Mouse (Mus musculus) urinary bladder, adult 2 months (tissue): ENCODE results near the gene Krt24. TPM values are rescaled to one million over a fixed set of nuclear protein-coding genes. Genes with fewer than 3 reads are reported as not detected.

Experiments used
- DNase-seq: peaks from one replicate; pipeline ENCODE4 v3.0.0; 2022; ENCODE audit warnings: low spot score
- polyA plus RNA-seq: library from polyadenylated mRNA; depleted of rRNA; stranded (reverse); fragments of >200 nt; gene quantifications from 2 replicates; pipeline ENCODE4 v1.2.3, GENCODE M21; 2012; rRNA removed

Gene Krt24
- polyA plus RNA-seq, result not detected in 2 replicates

DNA sequence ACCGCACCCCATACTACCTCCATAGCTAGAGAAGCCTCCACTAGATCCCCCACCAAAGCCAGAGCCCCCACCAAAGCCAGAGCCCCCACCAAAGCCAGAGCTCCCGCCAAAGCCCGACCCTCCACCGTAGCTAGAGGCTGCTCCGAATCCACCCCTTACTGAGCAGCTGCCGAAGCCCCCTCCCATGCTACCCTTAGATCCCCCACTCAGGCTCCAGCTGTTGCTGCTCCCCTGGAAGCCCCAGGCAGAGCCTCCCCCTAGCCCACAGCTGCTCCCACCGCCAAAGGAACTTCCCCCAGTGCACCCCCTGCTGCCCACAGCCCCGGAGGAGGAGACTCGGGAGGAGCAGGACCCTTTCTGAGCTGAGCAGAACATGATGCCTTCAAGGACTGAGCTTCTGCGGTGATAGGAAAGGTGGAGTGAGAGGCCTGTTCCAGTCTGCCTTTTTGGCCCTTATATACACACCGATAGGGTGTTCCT lies at the start of gene Krt24:
Krt24 (minus strand) TSS at position 430 of the 480 bp plus-strand sequence.
- no peak for DNase-seq

DNA sequence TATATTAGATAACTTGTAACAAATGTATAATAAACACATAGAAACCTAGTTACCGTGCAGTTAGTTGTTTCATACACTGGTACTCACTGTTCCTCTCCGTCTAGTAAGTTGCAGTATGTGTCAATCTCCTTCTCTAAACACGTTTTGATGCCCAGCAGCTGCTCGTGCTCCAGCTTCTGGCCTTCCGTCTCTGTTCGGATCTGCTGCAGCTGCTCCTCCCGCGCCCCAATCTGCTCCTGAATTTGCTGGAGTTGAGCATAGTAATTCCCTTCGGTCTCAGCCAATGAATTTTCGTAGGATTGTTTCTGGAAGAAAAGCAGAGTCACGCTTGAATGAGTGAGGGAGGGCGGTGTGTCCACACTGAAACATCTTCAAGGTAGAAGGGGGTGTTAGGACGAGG lies 48.4 kb upstream of the Krt24 start:
- no peak for DNase-seq

DNA sequence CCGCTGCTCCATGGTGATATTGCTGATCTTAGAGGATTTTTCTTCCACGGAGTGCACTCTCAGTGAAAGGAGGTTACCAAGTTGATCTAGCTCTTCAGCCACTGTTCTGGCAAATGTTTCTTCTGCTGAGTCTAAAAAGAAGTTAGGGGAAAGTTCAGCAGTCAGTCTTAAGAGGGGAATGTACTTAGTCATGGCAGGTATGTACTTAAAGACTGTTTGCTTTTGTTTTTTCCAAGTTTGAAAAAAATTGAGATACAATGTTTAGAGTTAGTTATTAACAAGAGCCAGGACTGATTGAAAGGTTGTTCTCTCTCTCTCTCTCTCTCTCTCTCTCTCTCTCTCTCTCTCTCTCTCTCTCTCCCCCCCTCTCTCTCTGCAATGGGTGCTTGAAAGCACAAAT lies 44.6 kb upstream of the Krt24 start:
- DNase-seq, result no peak

DNA sequence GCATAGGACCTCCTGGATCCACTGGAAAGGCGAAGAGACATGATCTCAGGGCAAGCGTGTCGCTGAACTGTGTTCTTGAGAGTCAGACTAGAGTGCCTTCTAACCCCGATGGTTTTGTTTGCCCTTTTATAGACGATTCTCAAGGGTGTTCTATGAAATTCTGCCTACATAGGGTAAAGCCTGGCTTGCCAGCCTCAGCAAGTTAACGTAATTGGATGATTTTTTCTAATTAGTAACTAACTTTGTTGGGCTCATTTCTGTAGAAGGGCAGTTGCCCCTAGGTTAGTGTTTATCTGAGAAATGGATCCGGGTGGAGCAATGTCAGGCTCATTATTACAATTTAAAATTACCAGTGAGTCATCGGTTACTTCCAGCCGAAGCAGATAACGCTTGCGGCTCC lies 37.8 kb upstream of the Krt24 start, which contains the start of gene Krt25:
Krt25 (minus strand) TSS at position 101 of the 400 bp plus-strand sequence.
- no peak for DNase-seq

DNA sequence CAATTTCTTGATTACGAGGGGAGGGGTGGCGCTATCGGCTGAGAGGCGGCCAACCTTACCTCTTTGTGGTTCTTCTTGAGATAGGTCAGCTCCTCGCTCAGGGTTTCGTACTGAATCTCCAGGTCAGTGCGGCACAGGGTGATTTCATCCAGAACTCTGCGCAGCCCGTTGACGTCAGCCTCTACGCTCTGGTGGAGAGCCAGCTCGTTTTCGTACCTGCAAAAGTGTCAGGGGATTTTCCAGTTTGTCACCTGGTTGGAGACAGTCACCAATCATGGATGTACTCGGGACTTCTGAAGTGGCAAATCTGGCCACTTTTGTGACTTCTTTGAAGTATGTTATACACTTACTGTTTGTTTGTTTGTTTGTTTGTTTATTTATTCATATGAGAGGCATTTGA lies 36.0 kb upstream of the Krt24 start:
- no peak for DNase-seq

DNA sequence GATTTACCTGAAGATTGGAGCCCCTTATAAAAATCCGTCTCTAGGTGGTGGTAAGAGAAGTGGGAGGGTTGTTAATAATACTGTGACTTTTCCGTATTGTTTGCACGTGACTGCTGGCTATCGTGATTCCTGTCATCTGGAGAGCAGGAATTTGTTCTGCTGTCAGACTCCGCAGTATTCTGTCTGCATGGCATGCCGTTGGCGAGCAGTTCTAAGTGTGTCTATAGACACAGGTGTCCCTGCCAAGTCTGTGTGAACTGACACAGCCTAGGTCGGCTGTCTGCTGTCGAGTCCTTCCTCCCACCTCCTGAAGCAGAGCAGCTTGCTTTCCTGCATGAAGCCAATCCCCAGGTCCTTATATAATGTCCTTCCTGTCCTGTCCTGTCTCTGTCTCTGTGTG lies 34.1 kb upstream of the Krt24 start:
- DNase-seq, result no peak

DNA sequence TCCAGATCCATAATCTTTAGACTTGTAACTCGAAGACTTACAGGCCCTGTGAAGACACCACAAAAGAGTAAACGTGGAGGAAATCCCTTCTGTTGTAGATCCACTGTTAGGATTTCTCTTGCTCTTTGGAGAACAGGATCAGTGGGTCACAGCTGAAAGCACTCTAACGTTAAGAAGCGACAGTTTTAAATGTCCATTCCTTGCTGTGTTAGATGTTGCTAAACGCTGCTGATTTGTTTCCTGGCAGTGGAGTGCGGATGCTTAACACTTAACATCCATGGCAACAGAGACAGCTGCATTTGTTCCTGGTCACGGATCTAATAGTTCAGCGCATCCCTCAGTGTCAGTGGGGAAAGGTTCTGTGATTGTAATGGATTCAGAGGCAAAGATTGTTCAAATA lies 31.5 kb upstream of the Krt24 start:
- DNase-seq, result no peak

DNA sequence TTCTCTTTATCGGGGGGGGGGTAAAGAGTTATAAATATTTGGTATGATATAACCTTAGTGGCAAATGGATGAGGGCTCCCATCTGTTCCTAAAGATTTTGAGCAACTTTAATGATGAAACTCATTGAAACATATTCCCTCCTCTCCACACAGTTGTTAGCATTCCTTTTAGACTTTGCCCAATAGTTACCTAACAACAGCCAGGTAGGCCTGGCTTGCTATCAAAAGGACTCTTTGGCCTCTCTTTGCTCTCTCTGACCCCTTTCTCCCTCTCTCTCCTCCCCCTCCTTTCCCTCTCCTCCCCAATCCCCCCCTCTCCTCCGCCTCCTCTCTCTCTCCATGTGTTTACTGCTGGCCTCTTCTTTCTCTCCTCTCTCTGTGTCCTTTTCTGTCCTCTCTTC lies 29.5 kb upstream of the Krt24 start:
- DNase-seq, result no peak

DNA sequence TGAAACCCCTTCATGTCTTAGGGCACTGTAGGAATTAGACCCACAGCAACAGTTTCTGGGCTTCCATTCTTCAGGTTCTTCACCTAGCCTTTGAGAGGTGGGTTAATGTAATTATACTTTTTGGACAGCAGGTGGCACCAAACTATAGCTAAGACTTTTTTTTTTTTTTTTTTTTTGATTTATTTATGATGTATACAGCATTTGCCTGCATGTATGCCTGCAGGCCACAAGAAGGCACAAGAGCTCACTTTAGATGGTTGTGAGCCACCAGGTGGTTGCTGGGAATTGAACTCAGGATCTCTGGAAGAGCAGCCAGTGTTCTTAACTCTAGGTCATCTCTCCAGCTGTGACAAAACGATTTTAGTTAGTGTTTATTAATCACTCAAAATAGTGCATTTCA lies 25.8 kb upstream of the Krt24 start:
- DNase-seq, result no peak

DNA sequence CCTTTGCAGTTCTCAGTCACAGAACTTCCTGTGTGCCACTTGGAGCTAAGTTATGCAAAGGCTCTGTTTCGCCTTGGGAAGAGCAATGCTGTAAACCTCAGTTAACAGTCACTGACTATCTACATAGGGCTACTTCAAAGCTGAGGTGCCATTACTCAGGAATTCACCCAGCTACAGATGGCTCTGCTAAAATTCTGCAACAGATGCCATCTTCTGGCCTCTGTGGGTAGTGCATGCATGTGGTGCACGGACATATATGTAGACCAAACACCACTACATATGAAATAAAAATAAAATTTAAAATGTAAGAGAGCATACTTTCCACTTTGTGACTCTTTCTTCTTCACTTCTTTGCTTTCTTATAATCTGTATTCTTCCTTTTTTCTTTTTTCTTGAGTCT lies 22.5 kb upstream of the Krt24 start:
- no peak for DNase-seq

DNA sequence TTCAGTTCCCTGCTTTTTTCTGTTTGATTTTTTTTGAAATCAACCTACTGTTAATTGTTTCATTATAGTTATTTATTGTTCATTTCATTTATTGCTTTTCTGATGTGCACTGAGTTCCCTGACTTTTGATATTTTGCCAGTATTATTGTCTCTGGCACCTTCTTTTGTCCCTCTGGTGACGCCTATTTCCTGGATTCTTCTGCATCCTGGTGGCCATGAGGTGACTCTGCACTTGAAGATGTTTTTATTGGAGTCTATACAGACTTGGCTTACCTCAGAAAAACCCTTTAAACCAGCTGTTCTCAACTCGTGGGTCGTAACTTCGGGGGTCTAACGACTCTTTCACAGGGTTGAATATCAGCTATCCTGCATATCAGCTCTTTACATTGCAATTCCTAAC lies 10.0 kb upstream of the Krt24 start:
- DNase-seq, result no peak

DNA sequence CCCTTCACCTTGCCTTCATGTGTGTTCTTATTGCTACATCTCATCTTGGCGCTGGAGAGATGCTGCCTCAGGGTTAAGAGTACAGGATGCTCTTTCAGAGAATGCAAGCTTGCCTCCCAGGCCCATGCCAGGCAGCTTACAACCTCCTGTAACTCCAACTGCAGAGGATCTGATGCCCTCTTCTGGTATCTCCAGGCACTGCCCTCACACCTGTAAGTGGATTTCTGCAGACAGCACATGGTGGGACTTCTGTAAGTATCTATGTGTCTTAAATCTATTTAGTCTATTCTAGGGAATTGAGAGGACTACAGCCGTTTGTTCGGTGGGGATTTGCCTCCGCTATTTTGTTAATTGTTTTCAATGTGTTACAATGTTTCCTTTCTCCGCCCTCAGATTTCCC lies 7.8 kb upstream of the Krt24 start:
- DNase-seq, result no peak

DNA sequence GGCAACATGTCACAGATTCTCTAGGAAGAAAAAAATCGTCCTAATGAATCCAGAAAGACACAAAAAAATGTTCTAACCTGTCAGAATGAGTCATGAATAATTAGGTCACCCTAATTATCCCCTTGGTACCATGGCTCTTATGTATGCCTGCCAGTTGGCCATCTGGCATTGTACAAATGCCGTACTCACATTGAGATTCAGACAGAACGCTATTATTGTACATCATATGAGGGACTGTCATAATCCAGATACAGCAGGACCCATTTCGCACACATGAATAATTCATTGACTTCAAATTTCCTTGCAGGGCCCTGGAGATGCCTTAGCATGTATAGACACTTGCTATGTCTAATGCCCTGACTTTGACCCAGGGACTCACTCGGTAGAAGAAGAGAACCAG lies 1.1 kb downstream of the Krt24 start:
- DNase-seq, result no peak

DNA sequence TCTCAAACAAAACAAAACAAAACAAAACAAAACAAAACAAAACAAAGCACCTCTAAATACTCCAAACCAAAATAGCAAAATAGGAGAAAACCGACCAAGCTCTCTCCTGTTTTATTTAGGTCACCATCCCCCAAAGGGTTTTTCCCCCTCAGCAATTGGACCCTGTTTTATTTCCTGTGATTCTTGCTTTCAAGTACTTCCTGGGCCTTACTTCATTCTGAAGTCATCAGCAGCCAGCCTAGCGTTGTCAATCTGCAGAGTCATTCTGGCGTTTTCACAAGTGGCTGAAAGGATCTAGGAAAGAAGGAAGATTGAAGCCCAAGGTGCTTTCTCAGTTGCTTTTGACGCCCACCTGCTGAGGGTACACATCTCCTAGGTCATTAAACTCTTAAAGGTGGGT lies 1.7 kb downstream of the Krt24 start:
- no peak for DNase-seq

DNA sequence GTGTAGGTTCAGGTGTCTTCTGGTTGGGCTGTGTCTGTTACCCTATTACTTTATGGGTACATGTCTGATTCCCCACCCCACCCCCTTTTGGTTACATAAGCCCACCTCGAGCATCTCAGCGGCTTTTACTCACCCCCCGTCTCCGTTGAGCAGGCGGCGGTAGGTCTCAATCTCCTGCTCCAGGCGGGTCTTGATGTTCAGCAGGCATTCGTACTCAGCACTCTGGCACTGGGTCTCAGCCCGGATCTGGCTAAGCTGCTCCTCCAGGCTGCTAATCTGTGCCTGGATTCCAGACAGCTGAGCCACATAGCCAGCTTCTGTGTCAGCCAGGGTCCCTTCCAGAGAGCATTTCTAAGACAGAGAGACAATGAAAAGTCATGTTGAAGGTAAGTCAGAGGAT lies 3.9 kb downstream of the Krt24 start:
- DNase-seq, result no peak

DNA sequence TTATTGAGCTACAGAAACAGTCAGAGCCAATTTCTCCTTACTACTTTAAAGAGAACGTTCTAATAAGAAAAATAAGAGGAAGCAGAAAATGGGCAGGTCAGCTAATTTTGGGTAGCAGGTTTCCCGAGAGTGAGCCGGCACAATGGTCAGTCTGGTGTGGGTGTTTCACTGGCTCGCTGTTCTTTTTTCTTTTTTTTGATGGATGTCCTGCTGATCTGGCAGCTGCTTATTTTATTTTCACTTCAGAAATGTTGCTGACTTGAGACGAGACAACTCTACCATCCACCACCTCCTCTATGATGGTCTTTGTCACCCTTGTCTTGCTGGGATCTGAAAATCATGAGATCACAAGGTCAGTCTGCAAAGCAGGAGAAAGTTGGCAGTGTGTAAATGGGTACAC lies 5.1 kb downstream of the Krt24 start:
- DNase-seq, result no peak

DNA sequence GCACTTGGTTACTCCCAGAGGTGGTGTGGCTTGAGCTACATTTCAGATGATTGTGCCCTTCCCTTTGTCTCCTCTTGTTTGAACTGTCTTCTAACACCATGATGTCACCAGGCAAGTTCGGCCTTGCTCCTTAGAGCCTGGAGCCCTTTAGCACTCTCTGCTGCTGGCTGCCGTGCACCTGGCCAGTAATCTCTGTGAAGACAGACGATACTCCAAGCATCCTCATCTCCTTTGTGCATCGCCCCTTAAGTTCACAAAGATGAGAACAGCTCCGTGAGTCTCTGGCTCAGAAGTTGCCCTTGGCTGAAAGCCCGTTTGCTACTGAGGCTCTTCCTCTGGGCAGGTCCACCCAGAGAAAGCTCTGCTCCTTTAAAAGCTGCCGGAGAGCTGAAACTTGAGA lies 8.3 kb downstream of the Krt24 start:
- DNase-seq, result no peak

DNA sequence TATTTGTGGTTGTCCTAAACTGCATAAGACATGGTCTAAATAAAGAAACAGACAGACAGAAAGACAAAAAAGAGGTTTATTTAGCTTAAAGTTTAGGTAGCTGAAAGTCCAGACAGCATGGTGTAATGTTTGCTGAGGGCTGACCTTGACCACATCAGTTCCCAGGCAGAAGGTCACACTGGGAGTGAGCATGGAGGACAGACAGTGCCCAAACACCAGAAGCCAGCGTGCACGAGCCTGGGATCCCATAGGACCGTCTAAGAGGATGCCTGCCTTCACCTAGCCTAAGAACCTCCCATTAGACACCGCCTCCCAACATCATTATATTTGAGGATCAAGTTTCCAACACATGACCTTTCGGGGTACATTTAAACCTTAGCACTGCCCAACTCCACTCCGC lies 9.4 kb downstream of the Krt24 start:
- DNase-seq, result no peak

DNA sequence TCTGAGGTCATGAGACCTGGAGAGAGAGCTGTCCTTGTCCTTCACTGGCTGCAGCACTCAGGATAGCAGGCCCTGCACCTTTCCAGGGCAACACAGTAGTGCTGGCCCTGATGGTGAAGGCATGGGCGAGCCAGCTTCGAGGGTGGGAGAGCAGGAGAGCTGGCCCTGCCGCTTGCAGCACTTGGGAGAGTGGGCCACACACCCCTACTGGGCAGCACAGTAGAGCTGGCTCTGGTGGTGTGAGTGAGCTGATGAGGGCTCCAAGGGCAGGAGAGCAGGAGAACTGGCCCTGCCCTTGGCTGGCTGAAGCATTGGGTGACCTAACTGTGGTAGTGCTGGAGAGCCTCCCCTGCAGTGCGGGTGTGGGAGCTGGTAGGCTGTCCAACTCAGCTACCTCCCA lies 12.3 kb downstream of the Krt24 start:
- no peak for DNase-seq

DNA sequence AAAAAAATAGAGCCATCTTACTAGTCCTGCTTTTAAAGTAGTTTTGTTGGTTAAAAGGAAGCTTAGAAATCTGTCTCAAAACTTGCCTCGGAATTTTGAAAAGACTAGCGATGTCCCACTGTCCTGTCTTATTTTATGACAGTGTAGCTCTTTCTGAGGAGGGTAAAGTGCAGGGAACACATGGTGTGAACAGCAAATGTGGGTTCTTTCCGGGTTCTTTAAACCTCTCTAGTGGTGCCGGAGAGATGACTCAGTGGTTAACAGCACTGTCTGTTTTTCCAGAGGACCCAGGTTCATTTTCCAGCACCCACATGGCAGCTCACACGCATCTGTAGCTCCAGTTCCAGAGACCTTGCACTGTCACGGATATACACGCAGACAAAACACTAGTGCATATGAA lies 15.9 kb downstream of the Krt24 start:
- DNase-seq, result no peak

DNA sequence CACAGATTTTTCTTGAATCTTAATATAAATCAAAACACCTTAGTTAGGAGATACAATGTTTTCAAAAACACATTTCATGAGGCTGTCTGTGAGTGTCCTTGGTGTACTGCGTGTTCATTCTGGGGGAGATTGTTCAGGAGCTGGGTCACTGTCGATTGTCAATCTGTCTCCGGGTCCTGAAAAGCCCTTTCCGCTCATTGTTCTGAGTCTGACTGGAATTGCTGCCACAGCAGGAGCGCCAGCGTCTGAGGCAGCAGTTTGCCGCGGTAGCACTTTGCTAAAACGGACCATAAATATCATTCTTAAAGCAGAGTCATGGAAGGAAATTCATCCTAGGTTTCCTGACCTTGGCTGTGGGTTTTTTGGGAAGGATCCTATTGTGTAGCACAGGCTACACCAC lies 19.3 kb downstream of the Krt24 start:
- no peak for DNase-seq

DNA sequence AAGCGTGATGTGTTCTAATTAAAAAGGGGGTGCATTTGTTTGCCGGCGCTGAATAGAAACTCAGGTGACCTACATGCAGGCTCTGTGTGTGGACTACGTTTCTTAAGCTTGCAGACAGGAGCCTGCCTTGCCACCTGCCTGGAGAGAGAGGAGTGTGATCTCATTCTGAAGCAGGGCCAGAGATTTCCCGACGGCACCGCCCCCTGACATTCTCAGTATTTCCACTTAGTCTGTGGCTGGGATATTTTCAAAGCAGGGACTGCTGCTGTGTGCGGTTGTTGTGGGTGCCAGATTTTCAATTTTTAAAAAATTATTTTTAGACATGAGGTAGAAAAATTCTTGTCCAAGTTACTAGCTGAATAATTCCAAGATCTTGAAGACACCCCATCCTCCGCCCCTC lies 19.8 kb downstream of the Krt24 start:
- no peak for DNase-seq

DNA sequence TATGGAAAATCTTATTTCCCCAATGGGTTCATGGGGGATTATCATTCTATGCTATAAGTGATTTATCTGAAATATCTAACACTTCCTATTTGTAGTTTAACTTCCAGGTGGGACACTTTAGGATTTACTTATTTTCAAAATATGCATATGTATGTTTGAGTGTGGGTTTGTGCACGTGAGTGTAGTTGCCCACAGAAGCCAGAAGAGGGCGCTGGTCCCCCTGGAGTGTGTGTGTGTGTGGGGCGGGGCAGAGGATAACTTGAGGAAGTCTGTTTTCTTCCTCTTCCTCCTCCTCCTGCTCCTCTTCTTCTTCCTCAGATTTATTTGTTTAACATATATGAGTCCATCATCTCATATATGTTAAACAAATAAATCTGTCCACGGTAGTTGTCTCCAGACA lies 28.8 kb downstream of the Krt24 start:
- DNase-seq, result no peak

DNA sequence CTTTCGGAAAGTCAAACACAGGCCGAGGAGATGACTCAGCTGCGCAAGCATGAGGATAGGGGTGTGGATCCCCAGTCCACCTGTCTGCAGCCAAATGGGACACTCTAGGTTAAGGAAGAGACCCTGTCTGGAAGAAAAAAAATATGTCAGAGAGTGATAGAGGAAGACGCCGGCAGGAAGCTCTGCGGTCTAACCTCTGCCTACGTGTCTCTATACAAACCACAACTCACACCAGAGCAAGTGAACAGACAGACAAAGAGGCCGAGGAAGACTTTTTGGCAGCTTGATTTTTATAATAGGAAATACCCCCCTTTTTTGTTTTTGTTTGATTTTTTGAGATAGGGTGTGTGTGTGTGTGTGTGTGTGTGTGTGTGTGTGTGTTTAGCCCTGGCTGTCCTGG lies 29.7 kb downstream of the Krt24 start:
- no peak for DNase-seq

DNA sequence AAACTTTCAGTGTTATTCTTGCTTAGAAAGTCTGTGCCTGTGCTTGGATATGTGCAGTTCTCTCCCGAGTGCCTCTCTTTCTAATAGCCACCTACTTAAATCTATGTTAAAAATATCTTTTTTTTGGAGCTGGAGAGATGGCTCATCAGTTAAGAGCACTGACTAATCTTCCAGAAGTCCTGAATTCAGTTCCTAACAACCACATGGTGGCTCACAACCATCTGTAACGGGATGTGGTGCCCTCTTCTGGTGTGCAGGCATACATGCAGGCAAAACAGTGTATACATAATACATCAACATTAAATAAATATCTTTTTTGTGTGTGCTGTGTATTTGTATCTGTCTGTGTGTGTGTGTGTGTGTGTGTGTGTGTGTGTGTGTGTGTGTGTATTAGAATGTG lies 31.2 kb downstream of the Krt24 start:
- DNase-seq, result no peak
